Mouse (Mus musculus) megakaryocyte, embryonic 14.5 days (primary cell): ENCODE results near the gene Ccr10.

Source experiments
- FLI1 ChIP-seq: IDR thresholded peaks from 2 replicates; pipeline ENCODE4 v1.6.1; 2012; ENCODE audit warnings: low read length, inconsistent platforms, mixed read lengths
- GATA1 ChIP-seq: IDR thresholded peaks from 3 replicates; pipeline ENCODE4 v1.6.1; 2012; ENCODE audit warnings: mixed read lengths, low read length, inconsistent platforms, borderline replicate concordance

- TF ChIP-seq GATA1: no peak
- TF ChIP-seq FLI1: no peak
These were observed 36.7 kb upstream of the Ccr10 start for GRCm38 (mm10) chr11:101211970-101212369.
